Mouse (Mus musculus): Measurements from ENCODE around the gene Plekha6. TPM values are rescaled to one million over a fixed set of nuclear protein-coding genes. Genes with fewer than 3 reads are reported as not detected.
A peak's percentile ranks its signal among the peaks of the same experiment; 100 is the strongest.

Gene Plekha6
- polyA plus RNA-seq (2016; fragmentation: Nextera tagmentation; extraction: Ambion mirVana) = 8.8 and 17.4 TPM in 2 replicates

- Histone ChIP-seq H3K27me3 (ENCODE audit: insufficient read depth, poor library complexity, severe bottlenecking) (peaks cover 94% of the 10 kb centered on the region), H3K27ac (peak within 1 kb of the TSS; percentile 84), H3K9me3 (no peaks in the 10 kb centered on the region), H3K36me3 (no peaks in the 10 kb centered on the region), H3K4me3 (peak within 1 kb of the TSS; percentile 64), H3K4me1 (replicated peaks) (peaks cover 34% of the 10 kb centered on the region)
- peak; percentile 62 for DNase-seq (ENCODE audit: low spot score)
- WGBS = under 1% methylated on average over 68 of the region's 68 CpGs
Measured at GRCm38 (mm10) chr1:133163820-133164431, at the start of gene Plekha6. Plekha6 (plus strand) TSS chr1:133164210.

GRCm38 (mm10) chr1:133116108-133116507 lies 47.9 kb upstream of the Plekha6 start:
- DNase-seq (ENCODE audit: low spot score) = no peak
- no peak overlapping the region for H3K4me3 ChIP-seq
- 94% methylated on average over 4 of the region's 4 CpGs for WGBS
- H3K27me3 ChIP-seq (ENCODE audit: insufficient read depth, poor library complexity, severe bottlenecking) = no peaks in the 10 kb centered on the region
- H3K36me3 ChIP-seq = peaks cover 23% of the 10 kb centered on the region
- H3K4me1 ChIP-seq (replicated peaks) = no peaks in the 10 kb centered on the region
- H3K27ac ChIP-seq = no peak overlapping the region
- 0 out of 2 replicates have a peak, but pooled peaks cover 4% of the 10 kb centered on the region for H3K9me3 ChIP-seq

DNA sequence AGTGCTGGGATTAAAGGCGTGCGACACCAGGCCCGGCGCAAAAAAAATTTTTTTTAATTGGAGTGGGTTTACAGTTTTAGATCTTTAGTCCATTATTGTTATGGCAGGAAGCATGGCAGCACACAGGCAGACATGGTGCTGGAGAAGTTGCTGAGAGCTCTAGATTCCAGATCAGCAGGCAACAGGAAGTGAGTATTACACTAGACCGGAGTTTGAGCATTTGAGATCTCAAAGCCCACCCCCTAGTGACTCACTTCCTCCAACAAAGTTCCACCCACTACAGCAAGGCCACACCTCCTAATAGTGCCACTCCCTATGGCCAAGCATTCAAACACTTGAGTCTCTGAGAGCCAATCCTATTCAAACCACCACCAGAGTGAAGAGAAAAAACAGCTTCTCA lies 45.9 kb upstream of the Plekha6 start:
- 94% methylated on average over 5 of the region's 5 CpGs for WGBS
- DNase-seq (ENCODE audit: low spot score) = no peak
- Histone ChIP-seq H3K36me3 (peaks cover 15% of the 10 kb centered on the region), H3K27ac (no peak overlapping the region), H3K9me3 (0 out of 2 replicates have a peak, but pooled peaks cover 4% of the 10 kb centered on the region), H3K4me3 (no peak overlapping the region), H3K27me3 (ENCODE audit: insufficient read depth, poor library complexity, severe bottlenecking) (no peaks in the 10 kb centered on the region), H3K4me1 (replicated peaks) (no peaks in the 10 kb centered on the region)

- DNase-seq (ENCODE audit: low spot score) = no peak
Measured at GRCm38 (mm10) chr1:133118844-133119243, 45.2 kb upstream of the Plekha6 start.

DNA sequence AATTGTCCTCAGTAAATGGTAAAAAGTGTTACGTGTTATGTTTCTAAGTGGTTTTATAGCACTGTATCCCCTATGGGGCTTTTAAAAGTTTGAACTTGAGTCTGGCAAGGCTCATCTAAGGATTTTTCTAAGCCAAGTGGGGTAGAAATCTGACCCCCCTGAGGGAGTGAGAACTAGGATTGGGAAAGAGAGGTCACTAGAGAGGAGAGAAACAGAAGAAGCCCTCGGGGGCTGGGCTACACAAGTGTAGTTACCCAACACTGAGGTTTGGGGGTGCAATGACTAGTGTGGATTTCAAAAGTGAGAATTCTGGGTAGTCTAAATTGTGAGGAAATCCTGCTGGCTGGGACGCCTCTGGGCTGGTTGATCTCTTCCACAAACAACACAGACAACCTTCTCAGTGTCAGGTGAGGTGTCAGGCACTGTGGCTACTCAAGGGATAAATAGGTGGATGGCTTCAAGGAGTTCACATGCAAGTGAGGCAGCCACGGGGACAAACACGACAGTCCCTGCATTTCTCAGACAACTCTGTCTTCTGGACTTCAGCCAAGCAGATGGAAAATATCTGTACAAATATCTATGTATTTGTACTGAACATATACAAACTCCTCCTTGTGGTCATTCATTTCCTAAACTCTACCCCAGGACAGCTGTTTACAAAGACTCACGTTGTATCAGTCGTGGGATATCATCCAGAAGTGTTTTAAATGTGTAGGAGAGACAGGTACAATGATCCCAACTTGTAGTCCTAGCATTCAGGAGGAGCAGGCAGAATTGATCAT lies 43.9 kb upstream of the Plekha6 start:
- Histone ChIP-seq H3K36me3 (0 out of 2 replicates have a peak, but pooled peaks cover under 1% of the 10 kb centered on the region), H3K27ac (no peak overlapping the region), H3K27me3 (ENCODE audit: insufficient read depth, poor library complexity, severe bottlenecking) (no peaks in the 10 kb centered on the region), H3K9me3 (no peaks in the 10 kb centered on the region), H3K4me1 (replicated peaks) (no peaks in the 10 kb centered on the region), H3K4me3 (no peak overlapping the region)
- no peak for DNase-seq (ENCODE audit: low spot score)
- WGBS = 75% methylated on average over 7 of the region's 7 CpGs

More at GRCm38 (mm10) chr1:133118844-133119243, 45.2 kb upstream of the Plekha6 start:
- no peaks in the 10 kb centered on the region for H3K4me1 ChIP-seq (replicated peaks)
- 0 out of 2 replicates have a peak, but pooled peaks cover 4% of the 10 kb centered on the region for H3K9me3 ChIP-seq
- 87% methylated on average over 3 of the region's 3 CpGs for WGBS
- H3K4me3 ChIP-seq = no peak overlapping the region
- H3K27ac ChIP-seq = no peak overlapping the region
- H3K36me3 ChIP-seq = peaks cover 10% of the 10 kb centered on the region; the same call in 1 of the 2 replicates
- H3K27me3 ChIP-seq (ENCODE audit: insufficient read depth, poor library complexity, severe bottlenecking) = no peaks in the 10 kb centered on the region

DNA sequence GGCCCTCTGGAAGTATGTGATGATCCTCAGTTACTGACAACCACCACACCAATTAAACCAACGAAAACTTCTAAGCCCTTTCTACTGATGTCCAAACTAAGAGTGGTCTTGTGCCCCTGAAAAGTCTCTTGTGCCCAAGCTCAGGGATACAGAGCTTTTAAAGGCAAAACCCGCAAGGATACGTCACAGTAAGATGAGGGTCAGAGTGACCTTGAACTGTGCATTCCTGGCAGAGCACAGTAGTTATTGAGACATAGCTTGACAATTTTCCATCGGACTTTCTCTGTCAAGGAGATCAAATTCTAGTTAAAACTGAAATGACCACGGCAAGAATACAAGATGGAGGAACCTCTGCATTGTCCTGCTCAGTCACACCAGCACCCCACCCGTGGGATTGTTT lies 42.8 kb upstream of the Plekha6 start:
- DNase-seq (ENCODE audit: low spot score) = no peak
- Histone ChIP-seq H3K27ac (no peak overlapping the region), H3K9me3 (no peaks in the 10 kb centered on the region), H3K4me1 (replicated peaks) (no peaks in the 10 kb centered on the region; the same call in 1 of the 2 replicates), H3K27me3 (ENCODE audit: insufficient read depth, poor library complexity, severe bottlenecking) (no peaks in the 10 kb centered on the region), H3K4me3 (no peak overlapping the region), H3K36me3 (no peaks in the 10 kb centered on the region)
- WGBS = 76% methylated on average over 6 of the region's 6 CpGs

GRCm38 (mm10) chr1:133124137-133124536 lies 39.9 kb upstream of the Plekha6 start:
- H3K9me3 ChIP-seq = no peaks in the 10 kb centered on the region
- WGBS = 82% methylated on average over 6 of the region's 6 CpGs
- no peak overlapping the region for H3K4me3 ChIP-seq
- peaks cover 4% of the 10 kb centered on the region for H3K4me1 ChIP-seq (replicated peaks)
- no peak for DNase-seq (ENCODE audit: low spot score)
- H3K27ac ChIP-seq = no peak overlapping the region
- H3K27me3 ChIP-seq (ENCODE audit: insufficient read depth, poor library complexity, severe bottlenecking) = no peaks in the 10 kb centered on the region
- no peaks in the 10 kb centered on the region for H3K36me3 ChIP-seq

DNA sequence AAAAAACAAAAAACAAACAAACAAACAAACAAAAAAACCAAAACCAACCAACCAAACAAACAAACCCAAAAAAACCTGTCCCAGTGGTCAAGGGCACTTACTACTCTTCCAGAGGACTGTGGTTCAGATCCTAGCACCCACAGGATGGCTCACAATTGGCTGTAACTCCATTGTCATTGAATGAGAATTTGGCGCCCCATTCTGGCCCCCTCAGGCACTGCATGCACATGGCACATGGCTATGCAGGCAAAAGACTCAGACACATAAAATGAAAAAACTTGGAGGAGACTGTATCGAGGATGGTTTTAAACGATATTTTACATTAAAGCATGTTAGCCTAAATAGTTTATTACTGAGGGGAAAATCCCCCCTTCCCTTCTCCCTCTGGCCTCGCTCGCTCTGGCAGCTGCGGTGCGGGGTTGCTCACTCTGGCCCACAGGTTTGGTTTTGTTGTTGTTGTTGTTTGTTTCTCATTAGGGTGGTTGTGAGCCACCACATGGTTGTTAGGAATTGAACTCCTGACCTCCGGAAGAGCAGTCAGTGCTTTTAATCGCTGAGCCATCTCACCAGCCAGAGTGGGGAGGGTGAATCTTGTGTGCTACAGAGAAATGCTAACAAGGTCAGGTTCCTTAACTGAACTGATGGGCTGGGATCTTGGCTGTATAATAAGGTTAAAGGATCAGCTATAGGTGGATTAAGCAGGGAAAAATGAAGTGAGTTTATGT lies 38.2 kb upstream of the Plekha6 start:
- H3K36me3 ChIP-seq = no peaks in the 10 kb centered on the region
- no peak for DNase-seq (ENCODE audit: low spot score)
- no peaks in the 10 kb centered on the region for H3K9me3 ChIP-seq
- H3K4me1 ChIP-seq (replicated peaks) = peaks cover 21% of the 10 kb centered on the region
- WGBS = 88% methylated on average over 9 of the region's 9 CpGs
- H3K27me3 ChIP-seq (ENCODE audit: insufficient read depth, poor library complexity, severe bottlenecking) = no peaks in the 10 kb centered on the region
- H3K4me3 ChIP-seq = no peak overlapping the region
- H3K27ac ChIP-seq = no peak overlapping the region

GRCm38 (mm10) chr1:133126365-133126740 lies 37.7 kb upstream of the Plekha6 start:
- Histone ChIP-seq H3K4me1 (replicated peaks) (peaks cover 22% of the 10 kb centered on the region), H3K27ac (peak overlapping the region; percentile 20; the same call in 1 of the 2 replicates), H3K27me3 (ENCODE audit: insufficient read depth, poor library complexity, severe bottlenecking) (no peaks in the 10 kb centered on the region), H3K36me3 (no peaks in the 10 kb centered on the region), H3K4me3 (no peak overlapping the region), H3K9me3 (no peaks in the 10 kb centered on the region)
- no peak for DNase-seq (ENCODE audit: low spot score)
- 61% methylated on average over 4 of the region's 4 CpGs for WGBS

- H3K9me3 ChIP-seq = no peaks in the 10 kb centered on the region
- H3K27ac ChIP-seq = no peak overlapping the region
- no peak overlapping the region for H3K4me3 ChIP-seq
- peaks cover 23% of the 10 kb centered on the region for H3K4me1 ChIP-seq (replicated peaks)
- no peak for DNase-seq (ENCODE audit: low spot score)
- WGBS = 63% methylated on average over 9 of the region's 9 CpGs
- no peaks in the 10 kb centered on the region for H3K27me3 ChIP-seq (ENCODE audit: insufficient read depth, poor library complexity, severe bottlenecking)
- no peaks in the 10 kb centered on the region for H3K36me3 ChIP-seq
Measured at GRCm38 (mm10) chr1:133127328-133127727, 36.7 kb upstream of the Plekha6 start.

DNA sequence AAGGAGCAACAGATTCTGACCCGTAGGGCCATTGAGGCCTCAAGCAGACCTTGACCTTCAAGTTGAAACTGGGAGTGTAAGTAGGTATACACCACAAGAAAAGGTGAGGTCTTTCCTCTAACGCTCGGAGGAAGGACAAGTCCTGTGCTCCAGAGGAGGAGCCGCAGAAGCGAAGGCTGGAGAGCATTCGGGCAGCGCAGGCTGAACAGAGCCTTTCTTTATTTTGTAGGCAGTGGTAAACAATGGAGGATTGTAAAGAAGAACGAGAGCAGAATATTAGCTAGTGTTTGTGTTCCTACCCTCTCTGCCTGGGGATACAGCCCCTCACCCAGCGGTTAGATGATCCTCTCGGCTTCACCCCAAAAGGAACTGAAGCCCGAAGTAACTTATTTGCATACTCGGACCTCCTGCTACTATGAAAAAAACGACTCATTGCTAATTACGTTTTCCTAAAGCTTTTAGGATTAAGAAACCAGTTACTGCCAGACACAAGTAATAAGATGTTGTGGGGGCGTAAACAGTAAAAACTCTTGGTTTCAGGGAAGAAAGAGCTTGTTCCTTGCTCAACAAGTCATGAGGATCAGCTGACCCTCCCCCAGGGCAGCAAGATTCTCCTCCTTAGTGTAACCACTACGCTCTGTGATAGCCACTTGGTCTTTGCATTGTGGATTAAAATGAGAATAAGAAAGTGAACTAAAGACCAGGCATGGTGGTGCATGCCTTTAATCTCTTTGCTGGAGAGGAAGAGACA lies 34.4 kb upstream of the Plekha6 start:
- H3K36me3 ChIP-seq = peaks cover 20% of the 10 kb centered on the region
- H3K27ac ChIP-seq = peak overlapping the region; percentile 98
- H3K9me3 ChIP-seq = no peaks in the 10 kb centered on the region
- no peaks in the 10 kb centered on the region for H3K27me3 ChIP-seq (ENCODE audit: insufficient read depth, poor library complexity, severe bottlenecking)
- peaks cover 46% of the 10 kb centered on the region for H3K4me1 ChIP-seq (replicated peaks)
- peak overlapping the region; percentile 94 for H3K4me3 ChIP-seq
- DNase-seq (ENCODE audit: low spot score) = peak; percentile 36
- WGBS = 16% methylated on average over 16 of the region's 16 CpGs

All from hindbrain, embryonic 10.5 days (tissue).